9 mouse cellular contexts compared by ENCODE assay signal in genomic region chr6:140147711-140148110, GRCm38 (mm10).
A peak's percentile ranks its signal among the peaks of the same experiment; 100 is the strongest.
DNase-seq lines count a peak whose midpoint lies in the region; ATAC-seq lines count a peak whose summit lies in the region.
"Had no signal": no experiment of that assay in that cellular context is flagged by ENCODE, and none has a peak within 500 bp of the region (broad histone marks: within the 10 kb centered on the region; RNA-seq: fewer than 3 reads in every experiment).

No protein-coding gene starts in this region.

- H3K4me1 ChIP-seq in forebrain, embryonic 12.5 days = peaks cover 8% of the 10 kb centered on the region
- peaks cover 4% of the 10 kb centered on the region for H3K4me1 ChIP-seq in forebrain, embryonic 16.5 days (replicated peaks; ENCODE audit: control insufficient read depth, insufficient read depth, low read length)
- H3K4me1 ChIP-seq: heart, embryonic 15.5 days had no signal

- no peaks in the 10 kb centered on the region for H3K27me3 ChIP-seq in forebrain, embryonic 12.5 days
- no peaks in the 10 kb centered on the region for H3K27me3 ChIP-seq in forebrain, embryonic 16.5 days (replicated peaks; ENCODE audit: control insufficient read depth, insufficient read depth, low read length)
- H3K27me3 ChIP-seq: heart, embryonic 15.5 days had no signal

- ATAC-seq in forebrain, embryonic 12.5 days (ENCODE audit: low FRiP score) = peak; percentile 24; the same call in 1 of the 2 replicates
- ATAC-seq in forebrain, embryonic 16.5 days = no peak
- no peak for ATAC-seq in monocyte, adult 5-6 weeks (replicated peaks; ENCODE audit: insufficient number of reproducible peaks, low FRiP score, low TSS enrichment, poor library complexity, severe bottlenecking)

- no peak overlapping the region for H3K9ac ChIP-seq in forebrain, embryonic 12.5 days
- H3K9ac ChIP-seq in forebrain, embryonic 16.5 days (replicated peaks; ENCODE audit: low read depth, low read length) = no peak overlapping the region
- H3K9ac ChIP-seq: heart, embryonic 15.5 days had no signal

- H3K4me3 ChIP-seq in forebrain, embryonic 12.5 days (replicated peaks) = no peak overlapping the region
- H3K4me3 ChIP-seq in forebrain, embryonic 16.5 days (replicated peaks; ENCODE audit: low read length) = no peak overlapping the region
- H3K4me3 ChIP-seq: heart, embryonic 15.5 days had no signal

- no peaks in the 10 kb centered on the region for H3K36me3 ChIP-seq in forebrain, embryonic 12.5 days (replicated peaks)
- no peaks in the 10 kb centered on the region for H3K36me3 ChIP-seq in forebrain, embryonic 16.5 days (ENCODE audit: control insufficient read depth, insufficient read depth)
- H3K36me3 ChIP-seq: heart, embryonic 15.5 days had no signal

- no peak overlapping the region for H3K27ac ChIP-seq in forebrain, embryonic 12.5 days
- no peak overlapping the region for H3K27ac ChIP-seq in forebrain, embryonic 16.5 days (ENCODE audit: low read length)
- H3K27ac ChIP-seq: heart, embryonic 15.5 days had no signal

- no peaks in the 10 kb centered on the region for H3K9me3 ChIP-seq in forebrain, embryonic 12.5 days
- no peaks in the 10 kb centered on the region for H3K9me3 ChIP-seq in forebrain, embryonic 16.5 days (ENCODE audit: control insufficient read depth, low read length)
- H3K9me3 ChIP-seq: heart, embryonic 15.5 days had no signal

- peak; percentile 63 to 86 for DNase-seq in adrenal gland, adult (ENCODE audit: inconsistent age in 2 of 2, low spot score in 1 of 2)
- peak; percentile 67 for DNase-seq in gastrocnemius, adult 18-20 months (ENCODE audit: low spot score)
- peak; percentile 21 to 30 for DNase-seq in kidney, adult 8-10 months
- no peak for DNase-seq in right cerebral cortex, postnatal 4 days
- DNase-seq in right cerebral cortex, adult 18-20 months = no peak

- no peak overlapping the region for H3K4me2 ChIP-seq in forebrain, embryonic 12.5 days
- no peak overlapping the region for H3K4me2 ChIP-seq in forebrain, embryonic 16.5 days (ENCODE audit: low read length)
- H3K4me2 ChIP-seq: heart, embryonic 15.5 days had no signal

- 84% methylated on average over 6 of the region's 6 CpGs for WGBS in forebrain, embryonic 12.5 days
- 79% methylated on average over 6 of the region's 6 CpGs for WGBS in forebrain, embryonic 16.5 days

Comparison
In these comparisons a context has a peak if more than half of its experiments do, and no peak if none do; other contexts are left out.
1. DNase-seq: peak in adrenal gland, adult (2 of 2), gastrocnemius, adult 18-20 months (single experiment) and kidney, adult 8-10 months (2 of 2); none in right cerebral cortex, postnatal 4 days (single experiment) and right cerebral cortex, adult 18-20 months (single experiment).